Mouse (Mus musculus): ENCODE results near the gene Rbpj.

Rbpj gene

DNA sequence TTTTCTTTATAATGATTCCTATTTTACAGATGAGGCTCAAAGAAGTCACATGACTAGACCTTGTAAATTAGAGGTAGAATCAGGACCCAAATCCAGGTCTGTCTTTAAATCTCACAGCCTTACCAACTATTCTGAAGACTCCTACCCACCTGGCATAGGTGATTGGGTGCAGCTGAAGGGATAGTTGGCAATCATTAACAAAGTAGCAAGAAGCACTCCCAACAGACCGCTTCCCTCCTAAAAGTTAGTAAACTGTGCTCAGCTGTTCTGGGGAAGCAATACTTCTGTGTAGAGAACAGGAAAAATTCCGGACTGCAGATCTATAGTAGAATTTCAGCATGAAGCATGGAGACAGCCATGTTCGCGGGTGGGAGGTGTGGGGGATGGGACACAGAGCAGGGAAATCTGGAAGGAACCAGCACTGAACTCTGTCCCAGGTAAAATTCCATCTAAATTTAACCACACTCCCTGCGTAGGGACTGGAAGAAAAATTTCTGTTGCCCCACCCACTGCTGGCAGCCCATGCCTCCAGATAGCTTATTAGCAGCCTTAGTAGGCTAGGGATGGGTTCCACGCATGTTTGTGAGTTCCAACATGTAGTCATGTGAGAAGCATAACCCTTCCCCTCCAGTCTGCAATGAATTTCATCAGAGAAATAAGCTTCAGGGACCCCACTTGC, 3.3 kb downstream of the Rbpj start:
- no peak for DNase-seq (ENCODE audit: low read depth, low spot score)

DNA sequence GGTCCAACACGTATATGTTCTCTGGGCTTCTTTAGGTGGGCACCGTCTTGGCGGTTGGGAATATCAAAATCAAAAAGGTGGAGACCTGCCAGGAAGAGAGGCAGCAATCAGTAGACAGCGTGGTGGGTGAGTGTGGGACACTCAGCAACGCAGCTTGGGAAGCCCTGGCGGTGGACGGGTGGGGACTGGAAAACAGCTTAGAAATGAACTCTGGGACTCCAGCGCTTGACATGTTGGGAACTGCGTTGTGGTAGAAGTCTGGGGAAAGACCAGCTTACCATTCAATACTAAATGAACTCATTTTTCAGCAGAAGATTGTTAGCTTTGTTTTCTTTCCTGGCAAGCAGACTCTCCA, 3.8 kb downstream of the Rbpj start:
- DNase-seq (ENCODE audit: low read depth, low spot score), result no peak

DNA sequence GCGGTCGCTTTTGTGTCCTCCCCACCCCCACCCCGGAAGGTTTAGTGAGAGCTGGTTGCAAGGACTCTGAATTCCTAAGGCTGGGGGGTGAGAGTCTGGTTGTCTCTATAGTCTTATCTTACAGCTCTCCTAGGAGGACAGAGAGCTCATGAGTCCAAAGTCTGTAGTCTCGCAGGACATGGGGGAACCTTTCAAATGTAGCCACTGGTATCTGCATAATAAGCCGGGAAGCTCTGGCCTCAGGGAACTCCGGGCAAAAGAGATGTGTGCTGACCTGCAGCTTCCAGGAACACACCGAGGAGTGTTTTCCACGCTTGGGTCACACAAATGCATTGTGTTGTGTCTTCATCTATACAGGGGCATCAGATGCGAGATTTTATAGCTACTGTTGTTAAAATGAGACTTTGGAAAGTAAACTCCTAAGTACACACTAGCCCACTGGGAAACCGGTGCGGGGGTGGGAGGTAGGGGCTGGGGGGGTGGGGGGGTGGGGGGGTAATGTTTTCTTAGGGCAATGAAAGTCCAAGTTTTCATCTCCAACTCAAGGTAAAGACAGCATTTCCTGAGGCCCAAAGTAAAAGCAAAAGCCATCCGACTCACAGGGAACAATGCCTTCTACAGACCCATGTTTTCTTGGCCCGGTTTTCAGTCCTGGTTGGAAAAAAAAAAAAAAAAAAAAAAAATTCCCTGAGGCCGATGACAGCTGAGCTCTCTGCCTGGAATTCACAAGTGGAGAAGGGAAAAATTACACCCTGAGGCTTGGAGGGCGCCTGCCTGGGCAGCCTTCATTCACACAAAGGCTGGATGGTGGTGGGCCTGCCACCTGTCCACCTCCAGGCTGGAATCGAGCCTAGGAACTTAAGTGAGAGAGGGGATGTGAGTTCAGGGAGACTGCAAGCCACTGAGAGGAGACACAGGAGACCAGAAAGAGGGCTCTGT, 4.5 kb downstream of the Rbpj start:
- peak; percentile 47 for DNase-seq (ENCODE audit: low read depth, low spot score)

DNA sequence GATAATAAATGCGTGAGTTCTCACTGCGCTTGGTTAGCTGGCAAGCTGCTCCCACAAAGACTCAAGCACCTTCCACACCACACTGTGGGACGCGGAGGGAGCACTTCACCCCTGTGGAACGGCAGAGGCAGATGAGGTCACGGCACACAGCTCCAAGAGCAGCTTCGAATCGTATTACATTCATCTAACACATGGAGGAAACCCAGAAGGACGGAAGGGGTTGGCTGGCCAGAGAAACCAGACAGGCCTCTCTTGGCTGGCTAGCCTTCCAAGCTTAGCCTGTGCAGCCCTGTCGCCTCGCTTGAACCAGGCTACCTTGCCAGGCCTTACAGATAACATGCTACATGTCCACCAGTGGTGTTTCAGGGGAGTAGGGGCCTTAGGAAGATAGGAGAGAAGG, 6.5 kb downstream of the Rbpj start:
- no peak for DNase-seq (ENCODE audit: low read depth, low spot score)

DNA sequence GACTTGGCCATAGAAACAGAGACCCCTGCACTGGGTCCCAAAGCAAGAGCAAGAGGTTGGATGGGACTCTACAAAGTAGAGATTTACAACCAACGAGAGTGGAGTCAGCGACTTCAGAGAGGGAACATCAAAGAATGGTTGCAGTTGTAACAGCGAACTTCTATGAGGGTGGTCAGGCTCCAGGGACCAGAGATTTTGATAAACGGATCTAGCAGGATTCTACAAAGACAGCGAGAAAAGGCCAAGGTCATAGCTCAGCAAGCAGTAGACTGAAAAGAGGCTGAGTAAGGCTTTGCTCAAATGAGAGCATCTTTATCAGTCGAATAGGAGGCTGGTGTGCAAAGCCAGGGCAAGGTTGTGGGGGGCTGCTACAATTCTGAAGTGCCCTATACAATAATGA, 13.2 kb downstream of the Rbpj start:
- no peak for DNase-seq (ENCODE audit: low read depth, low spot score)

DNA sequence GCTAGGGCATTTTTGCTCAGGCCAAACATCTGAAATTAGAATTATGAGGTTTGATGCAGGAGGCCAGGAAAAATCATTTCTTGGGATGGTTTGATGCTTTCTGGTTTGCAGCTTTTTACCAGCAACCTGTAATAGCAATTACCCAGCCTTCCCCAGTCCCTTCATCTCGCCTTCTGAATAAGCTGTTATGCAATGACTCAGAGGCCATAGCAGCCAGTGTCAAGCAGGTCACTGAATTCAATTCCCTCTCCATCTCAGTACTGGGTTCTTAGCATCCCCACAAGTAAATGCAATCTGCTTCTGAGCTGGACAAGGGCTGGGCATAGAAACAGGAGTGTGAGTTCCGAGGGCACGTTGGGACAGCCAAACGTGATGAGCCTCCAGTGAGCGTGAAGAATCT, 13.9 kb downstream of the Rbpj start:
- no peak for DNase-seq (ENCODE audit: low read depth, low spot score)

DNA sequence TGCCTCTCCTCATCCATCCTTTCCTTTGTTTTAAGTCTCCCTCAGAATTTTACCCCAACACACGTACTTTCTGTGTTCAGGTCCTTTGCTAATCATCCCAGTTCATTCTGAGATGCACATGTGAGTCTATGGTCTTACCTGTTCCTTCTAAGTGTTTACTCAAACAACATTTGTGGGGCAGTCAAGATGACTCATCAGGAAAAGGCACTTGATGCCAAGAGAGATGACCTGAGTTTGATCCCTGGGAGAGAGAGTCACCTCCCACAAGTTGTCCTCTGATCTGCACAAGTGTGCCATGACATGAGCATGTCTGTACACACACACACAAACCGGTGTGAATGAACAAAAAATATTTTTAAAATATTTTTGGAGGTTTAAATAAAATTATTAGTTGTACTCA, 15.1 kb downstream of the Rbpj start:
- no peak for DNase-seq (ENCODE audit: low read depth, low spot score)

DNA sequence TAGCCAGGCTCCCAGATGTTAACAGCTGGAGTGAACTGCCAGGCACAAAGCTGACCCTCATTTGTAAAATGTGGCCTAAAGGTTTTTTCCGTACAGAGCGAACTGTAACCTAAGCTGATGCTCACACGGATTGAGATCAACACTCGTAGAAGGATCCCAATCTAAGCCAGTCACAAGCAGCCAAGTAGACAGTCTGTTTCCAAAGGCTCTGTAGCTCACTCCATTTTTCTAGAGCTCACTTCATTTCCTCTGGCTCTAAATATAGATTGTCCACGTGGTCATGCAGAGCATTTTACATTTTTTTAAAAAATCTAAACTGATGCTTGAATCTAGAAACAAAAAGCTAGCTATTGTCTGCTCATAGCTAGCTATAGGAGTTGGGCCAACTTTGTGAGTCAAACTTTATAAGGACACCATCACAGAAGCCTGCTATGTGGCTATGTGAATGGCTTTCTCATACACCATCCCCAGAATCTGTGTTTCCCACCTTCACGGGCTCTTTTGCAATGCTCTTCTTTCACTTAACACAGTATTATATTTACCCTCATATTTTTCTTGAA, 19.2 kb downstream of the Rbpj start:
- no peak for DNase-seq (ENCODE audit: low read depth, low spot score)

DNA sequence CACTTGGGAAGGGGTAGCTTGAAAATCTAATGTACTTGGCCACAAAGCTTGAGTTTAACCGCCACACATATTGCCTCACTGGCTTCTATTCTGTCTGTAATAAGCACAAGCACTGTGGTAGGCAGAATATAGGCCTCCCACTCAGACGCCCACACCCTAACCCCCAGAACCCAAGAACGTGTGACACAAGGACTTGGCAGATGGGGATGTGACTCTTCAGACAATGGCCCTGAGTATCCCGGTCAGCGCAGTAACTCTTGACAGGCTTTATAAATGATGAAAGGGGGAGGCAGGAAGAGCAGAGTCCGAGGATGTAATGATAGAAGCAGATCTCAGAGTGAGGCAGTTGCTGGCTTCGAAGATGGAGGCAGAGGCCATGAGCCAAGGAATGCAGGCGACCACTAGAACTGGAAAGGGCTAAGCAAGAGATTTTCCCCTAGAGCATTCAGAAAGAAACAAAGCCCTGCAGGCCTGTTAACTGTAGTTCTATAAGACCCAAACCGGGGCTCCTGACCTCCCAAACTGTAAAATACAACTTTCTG, 20.1 kb downstream of the Rbpj start:
- no peak for DNase-seq (ENCODE audit: low read depth, low spot score)

DNA sequence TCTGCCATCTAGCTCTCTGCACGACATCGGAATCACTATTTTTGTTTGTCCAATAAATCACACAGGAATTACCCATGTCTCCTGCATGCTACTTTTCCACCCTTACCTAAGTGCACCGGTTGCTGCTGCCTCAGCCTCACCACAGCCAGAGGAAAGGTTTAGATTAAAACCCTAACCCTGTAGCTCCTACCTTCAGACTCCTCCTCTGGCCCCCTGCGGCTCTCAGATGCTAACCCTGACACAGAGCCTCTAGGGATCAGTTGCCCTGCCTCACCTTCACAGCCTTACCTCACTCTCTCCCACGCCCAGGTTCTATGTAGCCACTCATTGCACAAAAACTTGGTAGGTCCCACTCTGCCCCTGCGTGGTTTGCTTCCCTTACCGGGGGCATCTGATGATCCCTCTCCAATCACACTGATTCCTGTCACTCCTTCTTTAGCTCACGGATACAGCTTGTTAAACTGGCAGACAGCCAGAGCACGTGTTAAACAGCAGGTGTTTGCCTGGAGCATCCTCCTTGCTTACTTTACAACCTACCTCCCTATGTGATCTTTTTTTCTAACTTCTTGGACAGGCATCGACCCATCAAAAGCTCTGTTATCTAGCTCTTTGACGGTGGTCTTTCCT, 21.1 kb downstream of the Rbpj start:
- DNase-seq (ENCODE audit: low read depth, low spot score), result no peak

DNA sequence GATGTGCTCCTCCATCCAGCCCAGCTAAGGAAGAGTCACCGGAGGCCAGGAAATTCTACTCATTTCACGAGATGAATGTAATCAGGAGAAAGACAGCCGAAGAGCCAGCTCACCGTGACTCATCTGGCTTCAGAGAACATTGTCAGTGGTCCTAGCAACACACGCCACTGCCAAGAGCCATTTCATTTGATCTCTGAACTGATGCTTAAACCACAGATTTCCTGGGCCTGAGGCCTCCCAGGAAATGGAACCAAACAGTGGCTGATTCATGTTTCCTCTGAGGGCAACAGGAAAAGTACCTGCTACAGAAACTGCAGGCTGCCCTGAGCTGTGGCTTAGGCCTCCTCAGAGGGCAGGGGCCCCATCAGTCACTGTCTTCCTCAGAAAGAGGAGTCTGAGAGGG, 24.7 kb downstream of the Rbpj start:
- DNase-seq (ENCODE audit: low read depth, low spot score), result no peak

DNA sequence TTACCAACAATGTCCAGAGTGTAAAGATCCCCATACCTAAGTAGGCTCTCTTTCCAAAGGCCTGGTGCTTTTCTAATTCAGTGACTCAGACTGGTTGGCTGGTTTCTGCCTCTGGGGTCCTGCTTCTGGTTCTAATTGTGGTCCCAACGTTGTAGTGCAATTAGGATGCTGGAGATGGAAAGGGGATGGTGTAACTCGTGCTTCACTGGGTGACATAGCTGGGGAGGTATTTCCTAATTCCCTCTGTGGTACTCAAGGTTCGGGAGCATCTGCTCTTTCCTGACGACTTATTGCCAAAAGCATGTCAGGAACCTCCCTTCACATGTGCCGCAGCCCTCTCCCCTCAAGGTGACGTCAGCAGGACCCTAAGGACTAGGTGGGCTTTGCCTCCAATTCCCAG, 27.8 kb downstream of the Rbpj start:
- no peak for DNase-seq (ENCODE audit: low read depth, low spot score)

DNA sequence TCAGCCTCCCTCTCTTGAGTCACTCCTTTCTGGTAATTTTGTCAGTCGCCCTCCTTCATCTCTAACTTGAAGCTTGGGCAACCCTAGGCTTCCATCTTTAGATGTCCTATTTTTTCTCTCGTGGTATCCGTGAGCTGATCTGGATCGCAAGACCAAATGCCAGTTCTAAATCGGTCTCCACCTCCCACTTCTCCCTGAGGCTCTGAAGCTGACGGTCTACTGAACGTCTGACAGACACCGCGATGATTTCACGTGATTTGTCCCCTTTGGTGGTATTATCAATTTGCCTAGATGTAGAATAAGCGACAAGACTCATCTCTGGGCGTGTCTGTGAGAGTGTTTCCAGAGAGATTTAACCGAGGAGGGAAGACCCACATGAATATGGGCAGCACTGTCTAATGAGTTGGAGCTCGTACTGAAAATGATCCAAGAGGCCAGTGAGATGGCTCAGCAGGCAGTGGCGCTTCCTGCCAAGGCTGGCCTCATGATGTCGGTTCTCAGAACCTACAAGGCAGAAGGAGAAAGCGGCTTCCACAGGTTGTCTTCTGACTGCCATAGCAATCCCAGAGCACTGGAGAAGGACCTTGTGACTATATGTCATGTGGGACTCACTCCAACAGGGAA, 28.7 kb downstream of the Rbpj start:
- DNase-seq (ENCODE audit: low read depth, low spot score), result no peak

DNA sequence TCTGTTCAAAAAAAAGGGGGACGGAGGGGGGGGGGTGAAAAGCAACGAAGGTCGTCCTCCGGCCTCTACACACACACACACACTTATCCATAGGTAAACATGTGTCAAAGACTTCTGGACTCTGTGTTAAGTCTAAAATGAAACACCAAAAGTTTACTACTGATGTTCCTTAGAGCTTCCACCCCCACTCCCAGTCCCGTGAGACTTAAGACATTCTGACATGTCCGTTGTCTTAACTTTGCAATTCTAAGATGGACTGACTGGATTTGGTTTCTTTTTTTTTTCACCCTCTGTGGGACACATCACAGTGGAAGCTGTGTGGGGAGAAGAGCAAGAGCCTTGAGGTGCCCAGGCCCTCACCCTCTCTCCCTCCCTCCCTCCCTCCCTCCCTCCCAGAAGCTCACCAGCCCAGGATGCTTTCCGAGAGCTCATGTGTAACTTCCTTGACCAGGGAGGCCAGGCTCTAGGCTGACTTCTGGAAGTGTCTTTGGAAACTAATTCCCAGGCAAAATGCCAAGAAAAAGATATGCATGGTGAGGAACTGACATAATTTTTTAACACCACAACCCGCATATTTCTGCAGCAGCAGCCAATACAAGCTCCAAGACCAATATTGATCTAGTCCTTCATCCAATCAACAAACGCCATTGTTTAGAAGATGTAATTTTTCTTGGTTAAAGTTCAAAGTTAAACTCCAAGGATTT, 31.0 kb downstream of the Rbpj start:
- no peak for DNase-seq (ENCODE audit: low read depth, low spot score)

DNA sequence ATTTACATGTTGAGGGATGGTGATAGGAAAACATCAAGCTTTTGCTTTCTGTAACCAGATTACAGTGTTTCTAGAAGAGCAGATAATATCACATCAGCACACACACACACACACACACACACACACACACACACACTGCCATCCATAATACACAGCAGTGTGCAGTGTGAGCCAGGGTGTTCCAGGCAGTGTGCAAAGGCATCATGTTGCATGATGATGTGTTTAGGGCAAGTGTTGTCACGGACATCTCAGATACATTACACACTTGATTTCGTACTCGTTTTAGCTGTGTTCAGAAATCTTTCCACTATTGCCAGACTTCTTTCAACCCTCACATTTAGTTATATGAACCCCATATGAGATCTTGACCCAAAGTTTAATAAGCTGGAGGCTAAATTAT, 33.6 kb downstream of the Rbpj start:
- no peak for DNase-seq (ENCODE audit: low read depth, low spot score)

DNA sequence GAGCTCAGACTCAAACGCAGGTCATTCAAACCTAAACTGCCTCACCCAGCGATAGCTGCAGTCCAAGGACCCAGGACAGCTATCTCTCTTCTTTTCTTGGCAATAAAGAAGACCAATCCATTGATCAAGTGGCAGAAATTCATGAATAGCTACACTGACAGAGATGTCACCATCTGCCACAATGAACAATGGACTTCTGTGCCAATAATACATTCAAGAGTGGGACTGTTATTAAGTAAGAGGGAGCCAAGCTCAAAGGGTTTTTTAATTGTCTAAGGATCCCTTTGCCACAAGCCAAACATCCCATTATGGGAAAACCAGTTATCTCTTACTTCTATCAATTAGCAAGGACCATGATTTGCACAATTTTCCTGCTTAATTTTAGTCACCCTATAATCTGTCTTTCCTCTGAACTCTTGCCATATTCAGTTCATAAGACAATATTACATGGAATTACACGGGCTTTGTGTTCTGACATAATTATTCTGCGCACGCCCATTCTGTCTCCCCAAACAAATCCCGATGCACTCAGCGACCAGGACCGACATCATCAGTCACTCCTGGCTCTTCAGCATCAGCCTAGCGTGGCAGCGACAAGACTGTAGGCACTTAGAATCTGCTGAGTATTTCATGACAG, 34.7 kb downstream of the Rbpj start:
- no peak for DNase-seq (ENCODE audit: low read depth, low spot score)

DNA sequence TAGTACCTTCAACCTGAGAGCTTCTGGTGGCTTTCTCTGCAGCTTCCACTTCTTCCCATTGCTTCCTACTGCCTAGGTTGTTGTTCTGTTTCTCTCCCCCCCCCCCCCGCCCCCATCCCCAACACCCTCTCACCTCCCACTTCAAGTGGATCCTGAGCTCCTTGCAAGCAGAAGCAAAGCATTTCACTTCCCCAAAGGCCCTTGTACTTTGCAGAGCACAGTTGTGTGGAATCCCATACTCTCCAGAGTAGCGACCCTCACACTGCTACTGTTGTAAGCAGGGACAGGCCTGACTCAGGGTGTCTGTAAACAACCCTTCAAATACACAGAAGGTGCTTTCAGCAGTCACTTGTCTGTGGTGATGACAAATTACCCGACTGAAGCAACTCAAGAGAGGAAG, 37.3 kb downstream of the Rbpj start:
- DNase-seq (ENCODE audit: low read depth, low spot score), result no peak

DNA sequence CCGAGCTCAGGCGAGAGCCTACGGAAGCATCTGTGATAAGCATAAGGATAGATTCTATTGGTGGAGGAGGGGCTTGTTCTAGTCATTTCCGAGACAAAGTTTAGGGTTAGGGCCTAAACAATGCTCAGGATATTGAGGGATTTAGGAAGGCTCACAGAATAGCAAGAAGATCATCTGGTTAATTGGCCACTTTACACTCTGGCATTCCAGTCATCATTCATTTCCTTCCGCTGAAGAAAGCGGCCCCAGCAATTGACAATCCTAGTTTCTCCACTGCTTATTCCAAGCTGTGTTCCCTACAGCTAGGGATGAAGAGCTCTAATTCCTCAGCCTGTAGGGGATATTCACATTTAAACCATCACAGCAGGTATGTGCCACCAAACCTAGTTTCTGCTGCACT, 39.8 kb downstream of the Rbpj start:
- no peak for DNase-seq (ENCODE audit: low read depth, low spot score)

DNA sequence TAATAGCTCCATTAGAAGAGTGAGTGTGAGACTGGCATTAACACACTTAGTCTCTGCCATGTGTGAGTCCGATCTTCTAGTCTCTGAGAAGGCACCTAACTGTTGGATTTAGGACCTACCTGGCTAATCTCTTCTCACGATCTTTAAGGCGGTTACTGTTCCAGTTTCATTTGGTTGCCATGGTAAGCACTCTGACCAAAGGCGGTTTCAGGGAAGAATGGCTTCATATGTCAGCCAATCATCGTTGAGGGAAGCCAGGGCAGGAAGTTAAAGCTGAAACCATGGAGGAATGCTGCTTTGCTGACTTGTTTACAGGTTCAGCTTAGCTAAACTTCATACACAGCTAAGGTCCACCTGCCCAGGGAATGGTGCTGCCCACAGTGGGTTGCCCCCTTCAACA, 41.4 kb downstream of the Rbpj start:
- no peak for DNase-seq (ENCODE audit: low read depth, low spot score)

DNA sequence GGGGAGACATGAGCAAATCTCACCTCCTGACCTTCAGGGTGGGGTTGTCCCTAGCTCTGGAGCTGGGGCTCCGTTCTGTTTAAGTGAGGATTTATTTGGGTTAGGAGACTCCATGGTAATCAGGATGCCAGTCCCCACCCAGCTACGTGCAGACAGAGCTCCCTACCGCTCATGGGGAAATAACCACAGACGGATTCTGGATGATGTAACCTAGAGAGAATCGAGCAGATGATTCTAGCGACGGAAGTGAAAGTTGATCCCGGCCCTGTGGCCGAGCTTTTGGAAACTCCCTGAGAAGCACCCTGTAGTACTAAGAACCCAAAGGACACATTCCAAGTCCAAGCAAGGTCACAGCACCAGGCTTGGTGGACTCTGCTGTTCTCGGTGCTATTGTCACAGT, 43.5 kb downstream of the Rbpj start:
- DNase-seq (ENCODE audit: low read depth, low spot score), result no peak

DNA sequence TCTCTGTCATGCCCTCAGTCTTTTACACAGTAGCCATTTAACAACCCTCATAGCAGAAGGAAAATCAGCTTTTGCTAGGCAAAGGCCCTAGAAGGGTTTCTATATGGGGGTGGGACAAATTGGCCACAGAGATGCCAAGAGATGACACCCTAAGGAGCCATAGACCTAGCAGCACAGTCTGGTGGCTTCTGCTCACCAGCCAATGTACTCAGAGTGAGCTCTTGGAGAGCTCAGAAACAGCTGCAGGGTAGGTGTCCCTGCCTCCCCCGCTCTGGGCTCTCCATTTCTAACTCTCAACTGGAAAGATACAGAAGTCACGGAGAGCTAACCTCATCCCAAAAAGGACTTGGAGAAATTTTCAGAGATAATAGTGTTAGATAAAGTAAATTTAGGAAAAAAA, 44.0 kb downstream of the Rbpj start:
- no peak for DNase-seq (ENCODE audit: low read depth, low spot score)

All from forelimb bud, embryonic 11.5 days (tissue).